Mouse (Mus musculus): ENCODE data around the gene Zbtb25.

DNA sequence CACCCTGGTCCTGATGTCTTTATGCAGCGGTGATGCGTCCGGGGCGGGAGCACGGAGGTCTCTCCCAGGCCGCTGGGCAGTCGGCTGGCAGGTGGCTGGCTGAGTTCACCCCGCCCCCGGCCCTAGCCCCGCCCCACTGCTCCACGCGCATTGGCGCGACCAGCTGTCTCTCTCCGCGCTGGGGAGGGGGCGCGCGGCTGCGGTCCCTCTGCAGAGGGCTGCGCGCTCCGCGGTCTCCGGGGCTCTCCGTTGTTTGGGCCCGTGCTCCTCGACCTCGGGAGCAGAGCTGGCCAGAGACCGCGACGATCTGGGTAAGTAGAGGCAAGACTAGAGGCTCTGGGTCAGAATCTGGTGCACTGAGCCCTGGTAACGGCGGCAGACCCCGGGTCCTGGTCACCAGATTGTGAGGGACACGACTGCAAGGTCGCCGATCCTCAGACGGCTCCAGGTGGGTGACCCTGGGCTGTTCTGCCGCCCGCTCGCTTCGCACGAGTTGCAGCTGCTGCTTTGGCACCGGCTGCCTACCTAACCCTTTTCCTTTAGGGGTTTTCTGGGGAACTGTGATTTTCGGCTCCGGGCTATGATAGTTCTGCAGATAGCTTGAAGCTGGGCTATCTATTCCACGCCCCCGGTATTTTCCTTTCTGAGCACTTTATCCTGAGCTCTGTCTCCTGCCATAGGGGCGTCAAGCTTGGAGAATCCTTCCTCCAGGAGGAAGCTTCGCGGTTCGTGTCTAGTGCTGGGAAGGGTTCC lies 44.5 kb downstream of the Zbtb25 start, which contains the start of gene Akap5:
- TF ChIP-seq POLR2A (IDR thresholded peaks at IDR 0.05; ENCODE audit: low read depth, low read length) (no peak), CTCF (IDR thresholded peaks at IDR 0.05; ENCODE audit: borderline replicate concordance, insufficient read depth, low read length) (no peak)
